Mouse (Mus musculus): Measurements from ENCODE around the gene Ncapd3. TPM values are rescaled to one million over a fixed set of nuclear protein-coding genes. Genes with fewer than 3 reads are reported as not detected.
A peak's percentile ranks its signal among the peaks of the same experiment; 100 is the strongest.

The Ncapd3 gene
- polyA plus RNA-seq, 1 experiment from 2014 or later: 44.3 TPM

- 94% methylated on average over 4 of the region's 4 CpGs for WGBS
- Histone ChIP-seq H3K27me3 (ENCODE audit: control insufficient read depth, insufficient read depth, low read length) (no peaks in the 10 kb centered on the region), H3K9ac (ENCODE audit: low read length) (no peak overlapping the region), H3K27ac (replicated peaks; ENCODE audit: low read depth, low read length) (no peak overlapping the region), H3K4me1 (ENCODE audit: control insufficient read depth, insufficient read depth, low read length) (no peaks in the 10 kb centered on the region), H3K9me3 (ENCODE audit: control insufficient read depth, low read length) (no peaks in the 10 kb centered on the region), H3K4me2 (ENCODE audit: low read depth, severe bottlenecking) (no peak overlapping the region), H3K4me3 (ENCODE audit: low read depth, low read length) (no peak overlapping the region), H3K36me3 (ENCODE audit: control insufficient read depth, insufficient read depth, low read length) (peaks cover 13% of the 10 kb centered on the region)
- DNase-seq (ENCODE audit: low spot score) (no peak), ATAC-seq (ENCODE audit: insufficient number of reproducible peaks, low FRiP score, low TSS enrichment, low read depth) (no peak)
Measured at GRCm38 (mm10) chr9:27099474-27099873, 69.5 kb downstream of the Ncapd3 start.

DNA sequence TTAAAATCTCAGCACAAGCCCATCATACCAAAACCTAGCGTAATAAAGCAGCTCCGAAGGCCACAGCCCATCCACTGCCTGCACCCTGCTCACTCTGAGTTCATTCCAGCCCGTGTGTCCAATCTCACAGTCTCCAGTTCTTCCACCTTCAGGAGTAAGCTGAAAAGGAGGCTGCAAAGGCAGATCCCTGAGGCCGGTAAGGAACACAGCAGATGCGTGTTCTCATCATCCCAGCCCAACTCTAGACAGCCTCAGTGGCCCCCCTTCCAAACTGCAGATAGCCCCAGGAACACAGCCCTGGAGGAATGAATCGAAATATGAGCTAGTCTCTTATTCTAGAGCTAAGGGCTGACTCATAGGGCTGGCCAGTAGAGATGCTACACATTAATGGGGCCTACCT is 71.5 kb downstream of the Ncapd3 start:
- H3K9ac ChIP-seq (ENCODE audit: low read length): no peak overlapping the region
- peaks cover 11% of the 10 kb centered on the region for H3K36me3 ChIP-seq (ENCODE audit: control insufficient read depth, insufficient read depth, low read length)
- no peak overlapping the region for H3K4me2 ChIP-seq (ENCODE audit: low read depth, severe bottlenecking)
- DNase-seq (ENCODE audit: low spot score) (no peak), ATAC-seq (ENCODE audit: insufficient number of reproducible peaks, low FRiP score, low TSS enrichment, low read depth) (no peak)
- no peak overlapping the region for H3K27ac ChIP-seq (replicated peaks; ENCODE audit: low read depth, low read length)
- no peaks in the 10 kb centered on the region for H3K4me1 ChIP-seq (ENCODE audit: control insufficient read depth, insufficient read depth, low read length)
- H3K27me3 ChIP-seq (ENCODE audit: control insufficient read depth, insufficient read depth, low read length): no peaks in the 10 kb centered on the region
- H3K4me3 ChIP-seq (ENCODE audit: low read depth, low read length): no peak overlapping the region
- WGBS: 89% methylated on average over 6 of the region's 6 CpGs
- H3K9me3 ChIP-seq (ENCODE audit: control insufficient read depth, low read length): no peaks in the 10 kb centered on the region

- Histone ChIP-seq H3K4me3 (ENCODE audit: low read depth, low read length) (no peak overlapping the region), H3K4me1 (ENCODE audit: control insufficient read depth, insufficient read depth, low read length) (0 out of 2 replicates have a peak, but pooled peaks cover 3% of the 10 kb centered on the region), H3K4me2 (ENCODE audit: low read depth, severe bottlenecking) (no peak overlapping the region), H3K9ac (ENCODE audit: low read length) (no peak overlapping the region), H3K27ac (replicated peaks; ENCODE audit: low read depth, low read length) (no peak overlapping the region), H3K36me3 (ENCODE audit: control insufficient read depth, insufficient read depth, low read length) (peaks cover 8% of the 10 kb centered on the region), H3K9me3 (ENCODE audit: control insufficient read depth, low read length) (no peaks in the 10 kb centered on the region), H3K27me3 (ENCODE audit: control insufficient read depth, insufficient read depth, low read length) (no peaks in the 10 kb centered on the region)
- 83% methylated on average over 1 of the region's 1 CpGs for WGBS
- ATAC-seq (ENCODE audit: insufficient number of reproducible peaks, low FRiP score, low TSS enrichment, low read depth): no peak
- DNase-seq (ENCODE audit: low spot score): peak; percentile 67
Measured at GRCm38 (mm10) chr9:27106081-27106480, 76.1 kb downstream of the Ncapd3 start.

DNA sequence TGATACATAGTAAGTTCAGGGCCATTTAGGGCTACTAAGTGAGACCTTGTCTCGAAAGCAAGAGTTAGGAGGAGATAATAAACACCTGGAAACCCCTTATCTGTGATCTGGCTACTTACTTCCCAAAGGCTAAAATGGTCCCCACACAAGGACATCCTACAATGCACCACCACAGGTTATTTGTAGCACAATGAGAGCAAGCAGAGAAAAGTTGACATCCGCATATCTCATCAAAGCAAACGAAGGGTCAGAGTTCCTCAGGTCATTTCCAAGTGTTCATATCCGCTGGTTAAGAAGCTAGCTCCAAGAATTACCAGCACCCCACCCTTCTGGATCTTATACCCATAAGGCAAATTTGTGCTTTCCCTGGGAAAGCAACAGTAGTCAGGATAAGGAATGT is 78.5 kb downstream of the Ncapd3 start:
- H3K27ac ChIP-seq (replicated peaks; ENCODE audit: low read depth, low read length): no peak overlapping the region
- no peak overlapping the region for H3K9ac ChIP-seq (ENCODE audit: low read length)
- H3K36me3 ChIP-seq (ENCODE audit: control insufficient read depth, insufficient read depth, low read length): peaks cover 5% of the 10 kb centered on the region
- H3K4me1 ChIP-seq (ENCODE audit: control insufficient read depth, insufficient read depth, low read length): 0 out of 2 replicates have a peak, but pooled peaks cover 3% of the 10 kb centered on the region
- WGBS: 90% methylated on average over 4 of the region's 4 CpGs
- DNase-seq (ENCODE audit: low spot score) (no peak), ATAC-seq (ENCODE audit: insufficient number of reproducible peaks, low FRiP score, low TSS enrichment, low read depth) (no peak)
- no peak overlapping the region for H3K4me2 ChIP-seq (ENCODE audit: low read depth, severe bottlenecking)
- no peaks in the 10 kb centered on the region for H3K27me3 ChIP-seq (ENCODE audit: control insufficient read depth, insufficient read depth, low read length)
- H3K4me3 ChIP-seq (ENCODE audit: low read depth, low read length): no peak overlapping the region
- no peaks in the 10 kb centered on the region for H3K9me3 ChIP-seq (ENCODE audit: control insufficient read depth, low read length)

DNA sequence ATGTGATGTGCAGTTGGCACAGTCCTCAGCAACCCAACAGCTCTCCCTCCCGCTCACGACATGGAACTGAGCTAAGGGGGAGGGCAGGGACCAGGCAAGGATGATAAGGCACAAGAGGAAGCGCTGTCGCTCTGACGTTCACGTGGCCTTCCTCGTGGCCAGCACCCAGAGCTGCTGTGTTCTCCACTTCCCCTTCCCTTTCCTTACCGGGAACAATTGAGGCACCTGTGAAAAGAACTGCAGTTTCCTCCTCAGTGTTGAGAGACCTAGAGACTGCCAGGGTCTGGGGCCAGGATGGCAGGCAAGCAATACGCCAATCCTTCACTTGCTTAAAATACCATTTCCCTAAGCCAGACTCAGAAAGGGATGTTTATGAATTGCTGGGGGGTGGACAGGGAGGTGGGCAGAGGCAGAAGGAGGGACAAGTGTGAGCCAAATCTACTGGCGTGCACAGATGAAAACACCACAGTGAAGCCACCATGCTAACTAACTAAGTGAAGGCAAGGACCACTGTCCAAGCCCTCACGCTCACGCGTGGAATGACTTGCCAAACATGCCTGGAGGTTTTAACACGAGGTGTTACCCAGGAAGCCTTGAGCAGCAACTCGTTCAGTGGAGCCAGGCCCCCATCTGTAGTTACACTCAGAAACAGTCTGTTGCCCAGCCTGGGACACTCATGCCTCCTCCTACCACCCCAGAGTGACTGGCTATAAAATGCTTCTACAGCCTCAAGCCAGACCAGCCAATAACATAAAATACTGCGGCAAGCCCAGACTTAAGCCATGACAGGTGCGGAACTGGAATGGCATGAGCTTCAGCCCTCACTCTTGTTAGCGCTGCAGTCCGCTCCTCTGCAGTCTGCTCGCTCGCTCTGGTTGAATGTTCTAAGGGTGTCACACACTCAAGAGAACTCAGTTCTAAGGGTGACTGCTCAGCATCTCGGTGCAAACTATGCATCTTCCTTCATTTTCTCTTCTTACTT is 79.8 kb downstream of the Ncapd3 start:
- Histone ChIP-seq H3K27me3 (ENCODE audit: control insufficient read depth, insufficient read depth, low read length) (no peaks in the 10 kb centered on the region), H3K4me3 (ENCODE audit: low read depth, low read length) (no peak overlapping the region), H3K27ac (replicated peaks; ENCODE audit: low read depth, low read length) (no peak overlapping the region), H3K4me2 (ENCODE audit: low read depth, severe bottlenecking) (no peak overlapping the region), H3K9me3 (ENCODE audit: control insufficient read depth, low read length) (no peaks in the 10 kb centered on the region), H3K9ac (ENCODE audit: low read length) (no peak overlapping the region), H3K4me1 (ENCODE audit: control insufficient read depth, insufficient read depth, low read length) (0 out of 2 replicates have a peak, but pooled peaks cover 3% of the 10 kb centered on the region), H3K36me3 (ENCODE audit: control insufficient read depth, insufficient read depth, low read length) (peaks cover 2% of the 10 kb centered on the region; the same call in 1 of the 2 replicates)
- WGBS: 76% methylated on average over 22 of the region's 22 CpGs
- DNase-seq (ENCODE audit: low spot score): peak; percentile 32
- 0 out of 2 replicates have a peak, but pooled peaks have one; percentile 62 for ATAC-seq (ENCODE audit: insufficient number of reproducible peaks, low FRiP score, low TSS enrichment, low read depth)

DNA sequence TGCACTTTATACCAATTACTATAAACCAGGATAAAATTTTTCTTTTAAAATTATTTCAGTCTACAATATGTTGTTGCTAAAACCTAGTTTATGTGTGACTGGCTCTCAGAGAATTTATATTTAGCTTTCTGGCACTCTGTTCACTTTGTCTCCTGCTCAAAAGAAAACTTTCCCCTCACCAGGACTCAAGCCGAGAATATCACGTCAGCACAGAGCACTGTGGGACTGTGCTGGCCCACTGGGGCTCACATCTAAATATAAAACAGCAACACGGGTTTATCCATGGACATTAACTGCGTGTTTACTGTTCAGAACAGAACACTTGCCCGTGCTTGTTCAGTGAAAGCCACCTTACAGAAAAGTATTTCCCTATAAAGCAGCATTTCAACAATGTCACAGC is 80.7 kb downstream of the Ncapd3 start:
- H3K4me1 ChIP-seq (ENCODE audit: control insufficient read depth, insufficient read depth, low read length): 0 out of 2 replicates have a peak, but pooled peaks cover 3% of the 10 kb centered on the region
- WGBS: 76% methylated on average over 5 of the region's 5 CpGs
- H3K9ac ChIP-seq (ENCODE audit: low read length): no peak overlapping the region
- no peak overlapping the region for H3K4me2 ChIP-seq (ENCODE audit: low read depth, severe bottlenecking)
- no peaks in the 10 kb centered on the region for H3K36me3 ChIP-seq (ENCODE audit: control insufficient read depth, insufficient read depth, low read length)
- H3K9me3 ChIP-seq (ENCODE audit: control insufficient read depth, low read length): no peaks in the 10 kb centered on the region
- no peak for DNase-seq (ENCODE audit: low spot score)
- H3K4me3 ChIP-seq (ENCODE audit: low read depth, low read length): no peak overlapping the region
- ATAC-seq (ENCODE audit: insufficient number of reproducible peaks, low FRiP score, low TSS enrichment, low read depth): no peak
- H3K27ac ChIP-seq (replicated peaks; ENCODE audit: low read depth, low read length): no peak overlapping the region
- no peaks in the 10 kb centered on the region for H3K27me3 ChIP-seq (ENCODE audit: control insufficient read depth, insufficient read depth, low read length)

- Histone ChIP-seq H3K9me3 (ENCODE audit: control insufficient read depth, low read length) (no peaks in the 10 kb centered on the region), H3K27ac (replicated peaks; ENCODE audit: low read depth, low read length) (no peak overlapping the region), H3K9ac (ENCODE audit: low read length) (no peak overlapping the region), H3K27me3 (ENCODE audit: control insufficient read depth, insufficient read depth, low read length) (no peaks in the 10 kb centered on the region), H3K4me3 (ENCODE audit: low read depth, low read length) (no peak overlapping the region), H3K4me1 (ENCODE audit: control insufficient read depth, insufficient read depth, low read length) (0 out of 2 replicates have a peak, but pooled peaks cover 3% of the 10 kb centered on the region), H3K4me2 (ENCODE audit: low read depth, severe bottlenecking) (no peak overlapping the region), H3K36me3 (ENCODE audit: control insufficient read depth, insufficient read depth, low read length) (no peaks in the 10 kb centered on the region)
- WGBS: 96% methylated on average over 3 of the region's 3 CpGs
- DNase-seq (ENCODE audit: low spot score) (no peak), ATAC-seq (ENCODE audit: insufficient number of reproducible peaks, low FRiP score, low TSS enrichment, low read depth) (no peak)
Measured at GRCm38 (mm10) chr9:27111756-27112155, 81.8 kb downstream of the Ncapd3 start.

- Histone ChIP-seq H3K4me3 (ENCODE audit: low read depth, low read length) (no peak overlapping the region), H3K9me3 (ENCODE audit: control insufficient read depth, low read length) (no peaks in the 10 kb centered on the region), H3K4me1 (ENCODE audit: control insufficient read depth, insufficient read depth, low read length) (no peaks in the 10 kb centered on the region), H3K9ac (ENCODE audit: low read length) (no peak overlapping the region), H3K36me3 (ENCODE audit: control insufficient read depth, insufficient read depth, low read length) (no peaks in the 10 kb centered on the region), H3K4me2 (ENCODE audit: low read depth, severe bottlenecking) (no peak overlapping the region), H3K27ac (replicated peaks; ENCODE audit: low read depth, low read length) (no peak overlapping the region), H3K27me3 (ENCODE audit: control insufficient read depth, insufficient read depth, low read length) (no peaks in the 10 kb centered on the region)
- WGBS: 89% methylated on average over 9 of the region's 9 CpGs
- ATAC-seq (ENCODE audit: insufficient number of reproducible peaks, low FRiP score, low TSS enrichment, low read depth): no peak
- no peak for DNase-seq (ENCODE audit: low spot score)
Measured at GRCm38 (mm10) chr9:27121254-27121653, 91.3 kb downstream of the Ncapd3 start.

Data from limb, embryonic 11.5 days (tissue).